Mouse (Mus musculus) adrenal gland, adult 18-20 months (tissue): ENCODE data around the gene Plpp7. TPM values are rescaled to one million over a fixed set of nuclear protein-coding genes. Genes with fewer than 3 reads are reported as not detected.
A peak's percentile ranks its signal among the peaks of the same experiment; 100 is the strongest.

ENCODE experiments used
- DNase-seq, 2 experiments: peaks; one replicate each; pipeline ENCODE4 v3.0.0; 2021 to 2022; ENCODE audit warnings: low spot score in 2 of 2
- total RNA-seq, 2 experiments: library from RNA; stranded (reverse); gene quantifications; 1 replicate in 1 of 2; 2 replicates in 1 of 2; pipeline ENCODE4 v1.2.3; 2021

Plpp7 gene
- total RNA-seq, 2 experiments from 2014 or later: 5.4 to 6.6 TPM

GRCm38 (mm10) chr2:32096122-32096420 lies 743 bp downstream of the Plpp7 start:
- DNase-seq: no peak

- no peak for DNase-seq
Measured at GRCm38 (mm10) chr2:32102944-32103343, 7.6 kb downstream of the Plpp7 start.

DNA sequence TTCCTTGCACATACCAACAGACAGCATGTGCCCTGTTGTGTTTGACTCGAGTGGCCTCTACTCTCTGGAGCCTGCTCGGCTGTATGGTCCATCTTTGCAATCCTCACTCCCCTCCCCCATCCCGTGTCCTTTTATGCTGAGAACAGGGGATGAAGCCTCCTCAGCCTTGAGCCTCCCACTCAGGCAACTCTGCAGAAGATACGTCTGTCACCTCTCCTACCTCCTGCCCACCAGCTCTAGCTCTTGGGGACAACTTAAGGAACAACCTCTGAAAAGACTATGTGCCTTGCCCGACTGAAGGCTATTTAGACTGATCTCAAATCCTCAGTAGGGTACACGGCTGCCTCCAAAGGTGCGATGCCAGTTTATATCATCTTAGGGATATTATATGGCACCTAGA lies 8.2 kb downstream of the Plpp7 start:
- DNase-seq: no peak

DNA sequence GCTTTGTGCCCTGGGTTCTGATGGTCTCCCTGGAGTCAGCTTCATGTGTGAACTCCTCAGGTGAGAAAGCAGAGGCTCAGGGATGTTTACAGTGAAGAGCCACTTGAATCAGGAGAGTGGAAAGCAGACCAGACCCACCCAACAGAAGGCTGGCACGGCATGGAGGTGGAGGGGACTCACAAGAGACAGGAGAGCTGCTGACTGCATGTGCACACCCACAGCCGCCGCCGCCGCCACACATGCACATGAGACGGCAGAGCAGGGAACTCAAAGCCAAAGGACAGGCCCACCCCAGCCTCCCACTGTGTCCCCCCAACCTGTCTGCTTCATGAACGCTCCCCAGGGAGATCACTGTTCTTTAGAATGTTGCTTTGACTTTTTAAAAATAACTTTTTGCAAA lies 8.8 kb downstream of the Plpp7 start:
- no peak for DNase-seq

- DNase-seq: no peak
Measured at GRCm38 (mm10) chr2:32105117-32105913, 10.0 kb downstream of the Plpp7 start.

GRCm38 (mm10) chr2:32105930-32106329 lies 10.6 kb downstream of the Plpp7 start:
- DNase-seq: no peak

DNA sequence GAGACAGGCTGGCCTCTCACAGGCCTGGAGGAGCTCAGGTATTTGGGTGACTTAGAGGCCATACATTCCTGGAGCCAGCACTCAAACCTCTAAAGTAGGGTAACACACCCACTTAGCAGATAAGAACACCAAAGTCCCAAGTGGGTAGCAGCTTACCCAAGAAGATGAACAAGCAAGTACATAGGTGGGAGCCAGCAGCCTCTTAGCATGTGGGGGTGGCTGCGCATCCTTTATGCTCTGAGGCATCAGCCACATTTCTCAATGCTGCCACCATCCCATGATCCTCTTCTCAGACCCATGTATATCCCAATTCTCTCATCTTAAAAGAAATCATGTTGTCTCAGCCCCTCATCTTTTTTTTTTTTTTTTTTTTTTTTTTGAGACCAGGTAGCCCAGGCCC lies 15.9 kb downstream of the Plpp7 start:
- DNase-seq: no peak

DNA sequence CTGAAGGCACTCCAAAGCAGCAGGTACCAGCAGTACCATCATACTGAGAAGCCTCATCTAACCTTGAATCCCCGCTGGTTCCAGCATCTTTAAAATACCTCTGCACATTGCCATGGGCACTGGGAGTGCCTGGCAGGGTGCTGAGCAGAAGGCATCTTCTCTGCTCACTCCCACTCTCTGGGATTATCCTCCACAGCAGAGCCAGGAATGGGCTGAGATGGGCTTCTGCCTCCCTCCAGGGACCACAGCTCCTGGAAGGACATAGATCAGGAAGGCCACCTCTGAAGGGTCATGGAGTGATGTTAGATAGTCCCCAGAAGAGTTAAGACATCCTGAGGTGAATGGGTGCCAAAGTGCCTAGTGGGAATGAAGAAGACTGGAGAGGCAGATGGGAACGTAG lies 17.2 kb downstream of the Plpp7 start:
- no peak for DNase-seq

- no peak for DNase-seq
Measured at GRCm38 (mm10) chr2:32115851-32116268, 20.5 kb downstream of the Plpp7 start.

GRCm38 (mm10) chr2:32119802-32120750 lies 24.7 kb downstream of the Plpp7 start:
- no peak for DNase-seq

GRCm38 (mm10) chr2:32121150-32121549 lies 25.8 kb downstream of the Plpp7 start:
- no peak for DNase-seq

DNA sequence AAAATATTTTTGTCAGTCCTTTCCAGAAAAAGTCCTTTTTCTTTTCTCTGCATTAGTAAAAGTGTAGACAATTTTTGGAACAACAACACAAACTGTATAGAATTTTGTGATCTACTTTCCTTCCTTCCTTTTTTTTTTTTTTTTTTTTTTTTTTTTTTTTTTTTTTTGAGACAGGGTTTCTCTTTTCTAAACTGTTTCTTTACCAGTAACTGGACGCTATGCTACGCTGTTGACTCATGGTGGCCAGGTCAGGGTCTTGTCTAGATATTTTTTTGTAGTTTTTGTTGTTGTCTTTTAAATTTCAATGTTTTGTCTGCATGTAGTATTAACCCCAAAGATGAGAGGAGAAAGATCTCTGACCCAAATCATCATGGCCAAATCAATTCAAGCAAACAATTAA lies 26.5 kb downstream of the Plpp7 start:
- DNase-seq: no peak

DNA sequence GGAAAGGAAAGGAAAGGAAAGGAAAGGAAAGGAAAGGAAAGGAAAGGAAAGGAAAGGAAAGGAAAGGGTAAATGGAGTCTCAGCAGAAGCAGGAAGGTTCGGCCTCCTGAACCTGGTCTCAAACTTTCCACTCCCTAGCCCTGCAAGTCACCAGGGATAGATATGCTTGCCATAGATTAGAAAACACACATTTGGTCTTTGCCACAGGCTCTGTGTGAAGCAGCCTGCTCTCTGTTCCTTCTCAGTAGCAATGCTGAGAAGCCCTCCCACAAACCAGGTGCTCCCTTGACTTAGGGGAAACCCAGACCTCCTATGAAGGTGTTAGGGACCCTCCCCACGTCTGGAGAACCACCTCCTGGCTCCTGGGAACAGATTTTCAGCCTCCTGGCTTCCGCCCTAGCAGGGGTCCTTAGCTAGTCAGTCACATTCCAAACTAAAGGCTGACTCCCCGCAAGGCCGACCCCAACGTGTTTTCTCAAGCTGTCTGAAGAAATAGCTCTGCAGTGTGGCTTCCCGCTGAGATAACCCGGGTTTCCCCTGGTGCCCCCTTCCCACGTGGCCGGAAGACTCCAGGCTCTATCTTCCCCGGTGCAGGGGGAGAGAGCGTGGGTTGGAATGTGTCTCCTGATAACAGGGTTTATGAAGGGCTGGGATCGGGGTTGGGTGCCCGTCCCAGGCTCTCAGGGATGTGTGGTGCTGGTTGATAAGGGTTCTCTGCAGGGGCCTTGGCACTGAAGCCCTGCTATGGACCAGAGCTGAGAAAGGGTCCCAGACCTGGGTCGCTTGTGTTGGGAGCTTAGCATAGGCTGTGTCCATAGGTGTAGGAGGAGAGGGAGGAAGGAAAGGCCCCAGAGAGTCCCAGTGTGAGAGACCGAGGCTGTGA lies 32.6 kb downstream of the Plpp7 start:
- no peak for DNase-seq

DNA sequence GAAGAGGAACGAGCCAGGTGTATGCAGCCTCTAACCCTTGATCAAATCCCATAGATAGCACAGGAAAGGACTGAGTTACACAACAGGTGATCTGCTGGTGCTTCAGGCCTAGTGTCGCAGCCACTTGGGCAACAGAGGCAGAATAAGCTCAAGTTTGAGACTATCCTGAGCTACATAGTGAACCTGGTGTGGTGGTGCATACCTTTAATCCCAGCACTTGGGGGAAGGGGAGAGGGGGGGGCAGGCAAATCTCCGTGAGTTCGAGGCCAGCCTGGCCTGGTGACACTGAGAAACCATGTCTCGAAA lies 33.2 kb downstream of the Plpp7 start:
- DNase-seq: no peak

- no peak for DNase-seq
Measured at GRCm38 (mm10) chr2:32129383-32130074, 34.2 kb downstream of the Plpp7 start.

DNA sequence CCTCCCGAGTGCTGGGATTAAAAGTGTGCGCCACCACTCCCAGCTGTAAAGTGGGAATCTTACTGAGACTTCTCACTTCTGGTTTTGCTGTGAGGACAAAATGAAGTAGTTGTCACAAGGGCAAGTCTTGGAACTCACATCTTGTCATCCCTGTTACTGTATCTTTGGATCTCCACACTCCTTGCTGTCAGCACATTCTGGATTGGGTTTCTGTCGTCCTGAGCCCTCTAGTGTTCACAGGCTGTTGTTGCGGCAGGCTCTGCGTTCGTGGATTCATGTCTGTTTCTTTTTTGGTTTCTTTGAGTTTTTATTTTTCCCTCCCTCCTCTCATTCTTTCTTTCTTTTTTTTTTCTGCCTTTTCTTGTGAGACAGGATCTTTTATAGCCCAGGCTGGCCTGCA lies 35.1 kb downstream of the Plpp7 start:
- DNase-seq: peak in 1 of 2 experiments; percentile 42

- no peak for DNase-seq
Measured at GRCm38 (mm10) chr2:32131205-32131834, 36.0 kb downstream of the Plpp7 start.

- no peak for DNase-seq
Measured at GRCm38 (mm10) chr2:32131866-32132566, 36.7 kb downstream of the Plpp7 start.

DNA sequence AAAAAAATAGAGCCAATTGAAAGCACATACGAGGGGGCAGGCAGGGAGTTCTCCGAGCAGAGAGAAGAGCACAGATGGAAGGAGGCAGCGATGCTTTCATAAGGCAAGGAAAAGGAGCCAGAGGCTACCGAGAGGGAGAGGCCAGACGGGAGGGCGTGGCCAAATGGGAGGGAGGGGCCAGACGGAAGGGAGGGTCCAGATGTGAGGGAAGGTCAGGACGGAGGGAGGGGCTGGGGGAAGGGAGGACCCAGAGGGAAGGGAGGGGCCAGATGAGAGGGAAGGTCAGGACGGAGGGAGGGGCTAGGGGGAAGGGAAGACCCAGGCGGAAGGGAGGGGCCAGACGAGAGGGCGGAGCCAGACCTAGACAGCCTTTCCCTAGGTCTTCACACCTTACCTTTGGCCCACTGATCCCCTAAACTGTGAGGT lies 37.3 kb downstream of the Plpp7 start:
- peak in 1 of 2 experiments; percentile 46 for DNase-seq

GRCm38 (mm10) chr2:32134039-32134438 lies 38.7 kb downstream of the Plpp7 start:
- peak; percentile 80 to 84 for DNase-seq
